7 mouse cellular contexts compared by ENCODE assay signal in genomic region chr17:32388370-32389100, GRCm38 (mm10). TPM values are rescaled to one million over a fixed set of nuclear protein-coding genes. Genes with fewer than 3 reads are reported as not detected.
DNase-seq lines count a peak whose midpoint lies in the region; ATAC-seq and TF ChIP-seq lines count a peak whose summit lies in the region.

No protein-coding gene starts in this region.

- H3K4me3 ChIP-seq in cerebellum, adult 2 months (replicated peaks; ENCODE audit: insufficient read depth, low read depth, low read length), result peak overlapping the region; percentile 90
- H3K4me3 ChIP-seq in heart, embryonic 14.5 days (ENCODE audit: control insufficient read depth in 1 of 2, insufficient read depth in 1 of 2, low read depth in 1 of 2, low read length in 2 of 2), result peak overlapping the region; percentile 79 to 83
- H3K4me3 ChIP-seq in macrophage (ENCODE audit: inconsistent target), result peak overlapping the region; percentile 20; the same call in 1 of the 2 replicates
- H3K4me3 ChIP-seq in stomach, embryonic 14.5 days (ENCODE audit: low read depth, low read length), result peak overlapping the region; percentile 78

- no peaks in the 10 kb centered on the region for H3K27me3 ChIP-seq in cerebellum, adult 2 months (ENCODE audit: control insufficient read depth, insufficient read depth, low read length)
- peaks cover 15% of the 10 kb centered on the region for H3K27me3 ChIP-seq in heart, embryonic 14.5 days (ENCODE audit: control insufficient read depth, insufficient read depth, low read length)
- peaks cover 19% of the 10 kb centered on the region for H3K27me3 ChIP-seq in stomach, embryonic 14.5 days (ENCODE audit: control insufficient read depth, insufficient read depth, low read length)

- H3K27ac ChIP-seq in cerebellum, adult 2 months (ENCODE audit: insufficient read depth, low read length), result peak overlapping the region; percentile 2; the same call in 1 of the 2 replicates
- peak overlapping the region in 1 of 2 experiments; percentile 77; a peak in 3 of 4 replicates for H3K27ac ChIP-seq in heart, embryonic 14.5 days (replicated peaks in 1 of 2; ENCODE audit: control insufficient read depth in 1 of 2, insufficient read depth in 1 of 2, low read depth in 2 of 2, low read length in 2 of 2)
- H3K27ac ChIP-seq in macrophage, result no peak overlapping the region
- 0 out of 2 replicates have a peak overlapping the region, but pooled peaks have one; percentile 22 for H3K27ac ChIP-seq in stomach, embryonic 14.5 days (ENCODE audit: low read length)

- peak overlapping the region; percentile 99 for H3K4me2 ChIP-seq in heart, embryonic 14.5 days (ENCODE audit: low read length)
- H3K4me2 ChIP-seq in stomach, embryonic 14.5 days (replicated peaks; ENCODE audit: low read depth, low read length), result peak overlapping the region; percentile 64

- H3K4me1 ChIP-seq in cerebellum, adult 2 months (ENCODE audit: control insufficient read depth, insufficient read depth, low read length), result peaks cover 5% of the 10 kb centered on the region
- peaks cover 17 to 21% of the 10 kb centered on the region in 2 experiments for H3K4me1 ChIP-seq in heart, embryonic 14.5 days (ENCODE audit: control insufficient read depth in 2 of 2, insufficient read depth in 2 of 2, low read length in 2 of 2)
- no peaks in the 10 kb centered on the region for H3K4me1 ChIP-seq in stomach, embryonic 14.5 days (ENCODE audit: control insufficient read depth, insufficient read depth, low read length)

- no peaks in the 10 kb centered on the region for H3K79me2 ChIP-seq in macrophage (ENCODE audit: inconsistent target)

- H3K9me3 ChIP-seq in heart, embryonic 14.5 days (ENCODE audit: control insufficient read depth, low read length), result no peaks in the 10 kb centered on the region
- H3K9me3 ChIP-seq in stomach, embryonic 14.5 days (ENCODE audit: control insufficient read depth, low read depth, low read length), result no peaks in the 10 kb centered on the region

- WGBS in cerebellum, adult 2 months, result 1% methylated on average over 39 of the region's 39 CpGs
- 1% methylated on average over 33 of the region's 39 CpGs for WGBS in heart, embryonic 14.5 days
- WGBS in macrophage (ENCODE audit: missing documents), result 5% methylated on average over 32 of the region's 39 CpGs
- WGBS in stomach, embryonic 14.5 days, result 1% methylated on average over 39 of the region's 39 CpGs

- H3K9ac ChIP-seq in heart, embryonic 14.5 days (ENCODE audit: low read length), result peak overlapping the region; percentile 92
- peak overlapping the region; percentile 50 for H3K9ac ChIP-seq in stomach, embryonic 14.5 days (replicated peaks; ENCODE audit: low read depth, low read length)

- peak; percentile 24; the same call in 1 of the 2 replicates for ATAC-seq in heart, embryonic 14.5 days (ENCODE audit: insufficient number of reproducible peaks, insufficient read depth, low FRiP score, low read depth)
- peak; percentile 64 for ATAC-seq in stomach, embryonic 14.5 days (ENCODE audit: insufficient number of reproducible peaks, insufficient read depth, low FRiP score, low read depth)

- DNase-seq in 3T3-L1 (ENCODE audit: low read depth, low spot score), result peak; percentile 36
- peak; percentile 56 to 59 for DNase-seq in B cell, adult 2 months
- peak in 1 of 2 experiments; percentile 51 for DNase-seq in cerebellum, adult 2 months
- DNase-seq in kidney, postnatal 14 days, result peak; percentile 42

- TF ChIP-seq CTCF in cerebellum, adult 2 months (IDR thresholded peaks at IDR 0.05; ENCODE audit: borderline replicate concordance, insufficient read depth, low read depth, low read length), result no peak

- no peak for TF ChIP-seq POLR2A in cerebellum, adult 2 months (IDR thresholded peaks at IDR 0.05; ENCODE audit: borderline replicate concordance, insufficient read depth, low read length)

- H3K36me3 ChIP-seq in heart, embryonic 14.5 days (ENCODE audit: control insufficient read depth, insufficient read depth, low read length), result peaks cover 17% of the 10 kb centered on the region; the same call in 1 of the 2 replicates
- H3K36me3 ChIP-seq in macrophage (ENCODE audit: inconsistent target), result peaks cover 14% of the 10 kb centered on the region; the same call in 1 of the 2 replicates
- peaks cover 10% of the 10 kb centered on the region; the same call in 1 of the 2 replicates for H3K36me3 ChIP-seq in stomach, embryonic 14.5 days (ENCODE audit: control insufficient read depth, insufficient read depth, low read length)

RNA-seq across cellular contexts. Expression of gene Wiz, which starts 0.7 kb away (rescaled TPM):
- 48.5 and 51.2 TPM in 2 replicates for polyA plus RNA-seq in cerebellum, adult 2 months (2012; rRNA removed)
- 18.2 and 19.5 TPM in 2 replicates for polyA plus RNA-seq in heart, embryonic 14.5 days (2014; fragmentation: Nextera tagmentation; extraction: Ambion mirVana)
- 10 to 100 TPM; 14.3 to 57.5 (median 28.5) TPM for total RNA-seq in macrophage (2018; cell fraction: chromatin; rRNA removed)
- total RNA-seq in macrophage (2018; cell fraction: cytosol; rRNA removed), result 10 to 100 TPM; 15.7 to 26.8 (median 20.3) TPM
- 10 to 100 TPM; 16.8 to 46.4 (median 26.0) TPM for total RNA-seq in macrophage (2018; cell fraction: nucleus; rRNA removed)
- 15.9 to 20.7 TPM (median 17.5 TPM) in 3 replicates for polyA plus RNA-seq in macrophage (2018)
- 32.2 and 39.9 TPM in 2 replicates for polyA plus RNA-seq in stomach, embryonic 14.5 days (2014; fragmentation: Nextera tagmentation; extraction: Ambion mirVana)

RNA-seq across cellular contexts. Expression of gene Rasal3, which starts 14.8 kb away (rescaled TPM):
- polyA plus RNA-seq in cerebellum, adult 2 months (2012; rRNA removed), result 0.92 and 1.2 TPM in 2 replicates
- 0.67 and 0.76 TPM in 2 replicates for polyA plus RNA-seq in heart, embryonic 14.5 days (2014; fragmentation: Nextera tagmentation; extraction: Ambion mirVana)
- 10 to 100 TPM in 22 of 26 experiments, 1 to 10 TPM in 4; 5.0 to 76.7 (median 30.6) TPM for total RNA-seq in macrophage (2018; cell fraction: chromatin; rRNA removed)
- 10 to 100 TPM in 20 of 26 experiments, 1 to 10 TPM in 6; 6.7 to 18.1 (median 12.4) TPM for total RNA-seq in macrophage (2018; cell fraction: cytosol; rRNA removed)
- total RNA-seq in macrophage (2018; cell fraction: nucleus; rRNA removed), result 10 to 100 TPM in 23 of 26 experiments, 1 to 10 TPM in 3; 5.5 to 55.5 (median 22.9) TPM
- polyA plus RNA-seq in macrophage (2018), result 8.2 to 22.5 TPM (median 8.9 TPM) in 3 replicates
- polyA plus RNA-seq in stomach, embryonic 14.5 days (2014; fragmentation: Nextera tagmentation; extraction: Ambion mirVana), result 1.3 and 1.5 TPM in 2 replicates

RNA-seq across cellular contexts. Expression of gene Pglyrp2, which starts 35.4 kb away (rescaled TPM):
- not detected in 2 replicates for polyA plus RNA-seq in cerebellum, adult 2 months (2012; rRNA removed)
- not detected in 2 replicates for polyA plus RNA-seq in heart, embryonic 14.5 days (2014; fragmentation: Nextera tagmentation; extraction: Ambion mirVana)
- not detected for total RNA-seq in macrophage (2018; cell fraction: chromatin; rRNA removed)
- under 1 TPM in 1 of 26 experiments, not detected in 25; 0.09 TPM for total RNA-seq in macrophage (2018; cell fraction: cytosol; rRNA removed)
- total RNA-seq in macrophage (2018; cell fraction: nucleus; rRNA removed), result not detected
- not detected in 3 replicates for polyA plus RNA-seq in macrophage (2018)
- 0.17 TPM in 1 of 2 replicates, not detected in the other for polyA plus RNA-seq in stomach, embryonic 14.5 days (2014; fragmentation: Nextera tagmentation; extraction: Ambion mirVana)

RNA-seq across cellular contexts. Expression of gene Akap8l, which starts 38.1 kb away (rescaled TPM):
- polyA plus RNA-seq in cerebellum, adult 2 months (2012; rRNA removed), result 279 and 287 TPM in 2 replicates
- 83.5 and 84.1 TPM in 2 replicates for polyA plus RNA-seq in heart, embryonic 14.5 days (2014; fragmentation: Nextera tagmentation; extraction: Ambion mirVana)
- total RNA-seq in macrophage (2018; cell fraction: chromatin; rRNA removed), result 100 to 1,000 TPM in 20 of 26 experiments, 10 to 100 TPM in 6; 36.7 to 321 (median 192) TPM
- total RNA-seq in macrophage (2018; cell fraction: cytosol; rRNA removed), result 10 to 100 TPM; 14.7 to 32.3 (median 21.5) TPM
- 100 to 1,000 TPM in 9 of 26 experiments, 10 to 100 TPM in 17; 24.8 to 179 (median 86.1) TPM for total RNA-seq in macrophage (2018; cell fraction: nucleus; rRNA removed)
- 20.2 to 41.0 TPM (median 33.8 TPM) in 3 replicates for polyA plus RNA-seq in macrophage (2018)
- polyA plus RNA-seq in stomach, embryonic 14.5 days (2014; fragmentation: Nextera tagmentation; extraction: Ambion mirVana), result 84.3 and 88.6 TPM in 2 replicates

Comparison
In these comparisons a context has a peak if more than half of its experiments do, and no peak if none do; other contexts are left out.
1. H3K4me3 ChIP-seq: peak in every context shown above with its lines; median percentile 90 in cerebellum, adult 2 months; 81 in heart, embryonic 14.5 days; 78 in stomach, embryonic 14.5 days; 20 in macrophage.